ENCODE assay signal across 21 mouse cellular contexts in the genomic region with DNA sequence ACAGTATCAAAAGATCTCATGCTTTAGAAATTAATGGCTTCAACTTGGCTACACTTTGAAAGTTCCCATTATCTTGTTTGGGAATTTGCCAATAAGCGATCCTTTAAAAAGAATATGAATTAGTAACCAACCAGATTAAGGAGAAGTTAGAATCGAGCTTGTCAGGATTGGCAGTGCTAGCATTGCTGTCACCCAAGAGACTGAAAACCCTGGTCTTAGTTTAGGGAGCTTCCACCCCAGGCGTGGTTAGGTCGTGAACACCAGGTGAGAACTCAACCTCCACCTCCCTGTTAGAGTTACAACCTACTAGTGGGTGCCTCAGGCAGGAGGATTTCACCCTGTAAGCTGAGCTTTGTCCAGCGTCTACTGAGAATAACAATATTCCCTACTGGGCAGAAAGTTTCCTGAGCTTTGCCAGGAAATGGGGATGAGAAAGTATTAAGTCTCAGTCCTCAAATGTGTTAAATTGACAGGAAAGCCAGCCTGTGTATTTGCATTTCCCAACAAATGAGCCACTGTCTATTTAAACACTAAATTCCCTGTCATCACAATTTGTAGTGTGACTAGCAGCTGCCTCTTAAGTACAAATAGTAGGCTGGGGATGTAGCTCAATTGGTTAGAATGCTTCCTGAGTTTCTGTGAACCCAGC. TPM values are rescaled to one million over a fixed set of nuclear protein-coding genes. Genes with fewer than 3 reads are reported as not detected.
A peak's percentile ranks its signal among the peaks of the same experiment; 100 is the strongest.
DNase-seq lines count a peak whose midpoint lies in the region; ATAC-seq and TF ChIP-seq lines count a peak whose summit lies in the region.
"Had no signal": no experiment of that assay in that cellular context is flagged by ENCODE, and none has a peak within 500 bp of the region (broad histone marks: within the 10 kb centered on the region; RNA-seq: fewer than 3 reads in every experiment).

No protein-coding gene starts in this region.

- peaks cover 42% of the 10 kb centered on the region for H3K36me3 ChIP-seq in heart, adult 2 months (ENCODE audit: control insufficient read depth, insufficient read depth, low read length)
- H3K36me3 ChIP-seq in heart, embryonic 11.5 days (ENCODE audit: control insufficient read depth, insufficient read depth, low read length): peaks cover 23% of the 10 kb centered on the region
- peaks cover 69% of the 10 kb centered on the region for H3K36me3 ChIP-seq in liver, embryonic 13.5 days
- peaks cover 23% of the 10 kb centered on the region for H3K36me3 ChIP-seq in forebrain, embryonic 16.5 days (ENCODE audit: control insufficient read depth, insufficient read depth)
- H3K36me3 ChIP-seq in hindbrain, embryonic 14.5 days (replicated peaks; ENCODE audit: control insufficient read depth, insufficient read depth): peaks cover 60% of the 10 kb centered on the region

- no peak overlapping the region for H3K4me2 ChIP-seq in heart, embryonic 11.5 days
- 0 out of 2 replicates have a peak overlapping the region, but pooled peaks have one; percentile 8 for H3K4me2 ChIP-seq in liver, embryonic 13.5 days
- H3K4me2 ChIP-seq in forebrain, embryonic 16.5 days (ENCODE audit: low read length): no peak overlapping the region
- H3K4me2 ChIP-seq in hindbrain, embryonic 14.5 days (replicated peaks): no peak overlapping the region
- H3K4me2 ChIP-seq: embryonic facial prominence, embryonic 15.5 days; forebrain, embryonic 12.5 days; heart, embryonic 15.5 days; hindbrain, embryonic 13.5 days; midbrain, embryonic 15.5 days; stomach, embryonic 15.5 days had no signal

- intact Hi-C loops in heart, adult 2 months (cut with DNase I): loop anchor here (10.0 kb wide), 3 partner anchors 337 to 1357 kb away; partner anchors contain the start of genes Pdik1l and Zfp46

- H3K79me2 ChIP-seq in heart, adult 2 months (replicated peaks; ENCODE audit: control insufficient read depth, insufficient read depth, low read length): peaks cover 6% of the 10 kb centered on the region

- no peaks in the 10 kb centered on the region for H3K9me3 ChIP-seq in heart, embryonic 11.5 days (replicated peaks; ENCODE audit: control insufficient read depth, low read length)
- no peaks in the 10 kb centered on the region for H3K9me3 ChIP-seq in liver, embryonic 13.5 days (replicated peaks)
- H3K9me3 ChIP-seq in forebrain, embryonic 16.5 days (ENCODE audit: control insufficient read depth, low read length): no peaks in the 10 kb centered on the region
- no peaks in the 10 kb centered on the region for H3K9me3 ChIP-seq in hindbrain, embryonic 14.5 days (ENCODE audit: control insufficient read depth, low read length)
- H3K9me3 ChIP-seq: embryonic facial prominence, embryonic 15.5 days; forebrain, embryonic 12.5 days; heart, embryonic 15.5 days; hindbrain, embryonic 13.5 days; megakaryocyte, embryonic 14.5 days; midbrain, embryonic 15.5 days; stomach, embryonic 15.5 days had no signal

- 43% methylated on average over 5 of the region's 5 CpGs for WGBS in heart, adult 2 months
- 70% methylated on average over 5 of the region's 5 CpGs for WGBS in heart, embryonic 11.5 days (ENCODE audit: insufficient replicate concordance)
- 70% methylated on average over 5 of the region's 5 CpGs for WGBS in liver, embryonic 13.5 days (ENCODE audit: insufficient replicate concordance)
- 65% methylated on average over 5 of the region's 5 CpGs for WGBS in forebrain, embryonic 16.5 days
- WGBS in hindbrain, embryonic 14.5 days: 73% methylated on average over 5 of the region's 5 CpGs

- no peak overlapping the region for H3K27ac ChIP-seq in heart, adult 2 months
- H3K27ac ChIP-seq in heart, embryonic 11.5 days (ENCODE audit: low read depth, low read length): no peak overlapping the region
- peak overlapping the region; percentile 98; the same call in 1 of the 2 replicates for H3K27ac ChIP-seq in liver, embryonic 13.5 days
- no peak overlapping the region for H3K27ac ChIP-seq in forebrain, embryonic 16.5 days (ENCODE audit: low read length)
- no peak overlapping the region for H3K27ac ChIP-seq in hindbrain, embryonic 14.5 days
- H3K27ac ChIP-seq: embryonic facial prominence, embryonic 15.5 days; forebrain, embryonic 12.5 days; heart, embryonic 15.5 days; hindbrain, embryonic 13.5 days; midbrain, embryonic 15.5 days; stomach, embryonic 15.5 days had no signal

- H3K27me3 ChIP-seq in heart, adult 2 months (ENCODE audit: control insufficient read depth, insufficient read depth, low read length): no peaks in the 10 kb centered on the region
- H3K27me3 ChIP-seq in heart, embryonic 11.5 days (ENCODE audit: control insufficient read depth, insufficient read depth, low read length): no peaks in the 10 kb centered on the region
- no peaks in the 10 kb centered on the region for H3K27me3 ChIP-seq in liver, embryonic 13.5 days
- H3K27me3 ChIP-seq in forebrain, embryonic 16.5 days (replicated peaks; ENCODE audit: control insufficient read depth, insufficient read depth, low read length): no peaks in the 10 kb centered on the region
- H3K27me3 ChIP-seq in hindbrain, embryonic 14.5 days (ENCODE audit: control insufficient read depth, insufficient read depth, low read length): no peaks in the 10 kb centered on the region
- H3K27me3 ChIP-seq: embryonic facial prominence, embryonic 15.5 days; forebrain, embryonic 12.5 days; heart, embryonic 15.5 days; hindbrain, embryonic 13.5 days; megakaryocyte, embryonic 14.5 days; midbrain, embryonic 15.5 days; Patski; stomach, embryonic 15.5 days had no signal

- no peak overlapping the region for H3K9ac ChIP-seq in heart, adult 2 months (ENCODE audit: low read depth, low read length)
- H3K9ac ChIP-seq in heart, embryonic 11.5 days (ENCODE audit: low read depth, low read length): no peak overlapping the region
- no peak overlapping the region for H3K9ac ChIP-seq in liver, embryonic 13.5 days
- H3K9ac ChIP-seq in forebrain, embryonic 16.5 days (replicated peaks; ENCODE audit: low read depth, low read length): no peak overlapping the region
- no peak overlapping the region for H3K9ac ChIP-seq in hindbrain, embryonic 14.5 days
- H3K9ac ChIP-seq: embryonic facial prominence, embryonic 15.5 days; forebrain, embryonic 12.5 days; heart, embryonic 15.5 days; hindbrain, embryonic 13.5 days; midbrain, embryonic 15.5 days; stomach, embryonic 15.5 days had no signal

- no peak for TF ChIP-seq CTCF in heart, adult 2 months (IDR thresholded peaks at IDR 0.05)

- TF ChIP-seq POLR2A in heart, adult 2 months (IDR thresholded peaks at IDR 0.05; ENCODE audit: insufficient read depth, low read depth, low read length): peak; percentile 62; the same call in 1 of the 2 replicates

- ATAC-seq in heart, embryonic 11.5 days (replicated peaks; ENCODE audit: insufficient number of reproducible peaks, low FRiP score, low TSS enrichment): no peak
- ATAC-seq in liver, embryonic 13.5 days (ENCODE audit: low read depth): no peak
- no peak for ATAC-seq in forebrain, embryonic 16.5 days
- no peak for ATAC-seq in hindbrain, embryonic 14.5 days (ENCODE audit: low FRiP score)
- ATAC-seq: midbrain, embryonic 15.5 days; Patski had no signal

- DNase-seq in heart, adult 2 months: no peak
- peak; percentile 34 for DNase-seq in A20 (ENCODE audit: low read depth, low spot score)
- DNase-seq in T-cell, adult 2 months (ENCODE audit: low spot score): peak; percentile 47
- no peak for DNase-seq in liver, embryonic 13.5 days
- no peak for DNase-seq in frontal cortex, adult 2 months (ENCODE audit: extremely low spot score in 1 of 2, low spot score in 1 of 2)
- no peak for DNase-seq in hindbrain, embryonic 14.5 days (ENCODE audit: low spot score)
- DNase-seq: cerebellum, postnatal 10 days; embryo, embryonic 11 days; kidney, adult 18-20 months; kidney, postnatal 25 days; lung, postnatal 14 days had no signal

- H3K4me3 ChIP-seq in heart, adult 2 months: no peak overlapping the region
- no peak overlapping the region for H3K4me3 ChIP-seq in heart, embryonic 11.5 days (ENCODE audit: low read depth, low read length)
- no peak overlapping the region for H3K4me3 ChIP-seq in liver, embryonic 13.5 days (replicated peaks)
- H3K4me3 ChIP-seq in forebrain, embryonic 16.5 days (replicated peaks; ENCODE audit: low read length): no peak overlapping the region
- H3K4me3 ChIP-seq in hindbrain, embryonic 14.5 days (replicated peaks; ENCODE audit: low read length): no peak overlapping the region
- H3K4me3 ChIP-seq: embryonic facial prominence, embryonic 15.5 days; forebrain, embryonic 12.5 days; heart, embryonic 15.5 days; hindbrain, embryonic 13.5 days; megakaryocyte, embryonic 14.5 days; midbrain, embryonic 15.5 days; stomach, embryonic 15.5 days had no signal

- H3K4me1 ChIP-seq in heart, adult 2 months (ENCODE audit: control insufficient read depth, insufficient read depth, low read length): peaks cover 3% of the 10 kb centered on the region
- peaks cover 22% of the 10 kb centered on the region for H3K4me1 ChIP-seq in heart, embryonic 11.5 days (ENCODE audit: control insufficient read depth, insufficient read depth, low read length)
- peaks cover 69% of the 10 kb centered on the region for H3K4me1 ChIP-seq in liver, embryonic 13.5 days (replicated peaks)
- H3K4me1 ChIP-seq in forebrain, embryonic 16.5 days (replicated peaks; ENCODE audit: control insufficient read depth, insufficient read depth, low read length): peaks cover 36% of the 10 kb centered on the region
- peaks cover 25% of the 10 kb centered on the region for H3K4me1 ChIP-seq in hindbrain, embryonic 14.5 days (replicated peaks; ENCODE audit: control insufficient read depth, insufficient read depth, low read length)

- 0 out of 2 replicates have a peak, but pooled peaks have one; percentile 15 for TF ChIP-seq EP300 in heart, adult 2 months (IDR thresholded peaks at IDR 0.05; ENCODE audit: insufficient read depth, low read depth, low read length)

RNA-seq across cellular contexts. Expression of gene Syf2, which starts 2.8 kb away (rescaled TPM):
- total RNA-seq in heart, adult 2 months (2021): 10 to 100 TPM; 48.7 to 61.1 TPM
- polyA plus RNA-seq in heart, adult 2 months (2012; rRNA removed): 24.9 and 34.1 TPM in 2 replicates
- polyA plus RNA-seq in heart, embryonic 11.5 days (2014; fragmentation: Nextera tagmentation; extraction: Ambion mirVana): 59.5 and 61.5 TPM in 2 replicates
- 61.7 and 77.5 TPM in 2 replicates for polyA plus RNA-seq in liver, embryonic 13.5 days (2015; fragmentation: Nextera tagmentation; extraction: Ambion mirVana)
- 80.3 and 94.7 TPM in 2 replicates for polyA plus RNA-seq in frontal cortex, adult 2 months (2012; rRNA removed)
- polyA plus RNA-seq in forebrain, embryonic 16.5 days (2015; fragmentation: Nextera tagmentation; extraction: Ambion mirVana): 73.2 and 78.4 TPM in 2 replicates
- polyA plus RNA-seq in hindbrain, embryonic 14.5 days (2014; fragmentation: Nextera tagmentation; extraction: Ambion mirVana): 47.7 and 50.2 TPM in 2 replicates

RNA-seq across cellular contexts. Expression of gene Rsrp1, which starts 4.5 kb away (rescaled TPM):
- 100 to 1,000 TPM; 137 to 175 TPM for total RNA-seq in heart, adult 2 months (2021)
- polyA plus RNA-seq in heart, adult 2 months (2012; rRNA removed): 192 TPM in 2 replicates
- 331 and 353 TPM in 2 replicates for polyA plus RNA-seq in heart, embryonic 11.5 days (2014; fragmentation: Nextera tagmentation; extraction: Ambion mirVana)
- polyA plus RNA-seq in liver, embryonic 13.5 days (2015; fragmentation: Nextera tagmentation; extraction: Ambion mirVana): 232 and 286 TPM in 2 replicates
- polyA plus RNA-seq in frontal cortex, adult 2 months (2012; rRNA removed): 742 and 753 TPM in 2 replicates
- polyA plus RNA-seq in forebrain, embryonic 16.5 days (2015; fragmentation: Nextera tagmentation; extraction: Ambion mirVana): 644 and 645 TPM in 2 replicates
- polyA plus RNA-seq in hindbrain, embryonic 14.5 days (2014; fragmentation: Nextera tagmentation; extraction: Ambion mirVana): 405 and 417 TPM in 2 replicates

RNA-seq across cellular contexts. Expression of gene Tmem50a, which starts 13.1 kb away (rescaled TPM):
- 10 to 100 TPM; 59.3 to 69.2 TPM for total RNA-seq in heart, adult 2 months (2021)
- 81.8 and 106 TPM in 2 replicates for polyA plus RNA-seq in heart, adult 2 months (2012; rRNA removed)
- 149 and 150 TPM in 2 replicates for polyA plus RNA-seq in heart, embryonic 11.5 days (2014; fragmentation: Nextera tagmentation; extraction: Ambion mirVana)
- polyA plus RNA-seq in liver, embryonic 13.5 days (2015; fragmentation: Nextera tagmentation; extraction: Ambion mirVana): 83.1 and 92.7 TPM in 2 replicates
- 151 TPM in 2 replicates for polyA plus RNA-seq in frontal cortex, adult 2 months (2012; rRNA removed)
- polyA plus RNA-seq in forebrain, embryonic 16.5 days (2015; fragmentation: Nextera tagmentation; extraction: Ambion mirVana): 201 and 205 TPM in 2 replicates
- 197 and 203 TPM in 2 replicates for polyA plus RNA-seq in hindbrain, embryonic 14.5 days (2014; fragmentation: Nextera tagmentation; extraction: Ambion mirVana)

Comparison
In these comparisons a context has a peak if more than half of its experiments do, and no peak if none do; other contexts are left out.
1. DNase-seq: peak in A20 (single experiment) and T-cell, adult 2 months (single experiment); none in heart, adult 2 months (0 of 2), liver, embryonic 13.5 days (single experiment), frontal cortex, adult 2 months (0 of 2) and hindbrain, embryonic 14.5 days (single experiment).